Mouse (Mus musculus): ENCODE results near the gene Adgrl1. TPM values are rescaled to one million over a fixed set of nuclear protein-coding genes. Genes with fewer than 3 reads are reported as not detected.

The Adgrl1 gene
- polyA plus RNA-seq, 1 experiment from 2014 or later: 14.4 TPM

DNA sequence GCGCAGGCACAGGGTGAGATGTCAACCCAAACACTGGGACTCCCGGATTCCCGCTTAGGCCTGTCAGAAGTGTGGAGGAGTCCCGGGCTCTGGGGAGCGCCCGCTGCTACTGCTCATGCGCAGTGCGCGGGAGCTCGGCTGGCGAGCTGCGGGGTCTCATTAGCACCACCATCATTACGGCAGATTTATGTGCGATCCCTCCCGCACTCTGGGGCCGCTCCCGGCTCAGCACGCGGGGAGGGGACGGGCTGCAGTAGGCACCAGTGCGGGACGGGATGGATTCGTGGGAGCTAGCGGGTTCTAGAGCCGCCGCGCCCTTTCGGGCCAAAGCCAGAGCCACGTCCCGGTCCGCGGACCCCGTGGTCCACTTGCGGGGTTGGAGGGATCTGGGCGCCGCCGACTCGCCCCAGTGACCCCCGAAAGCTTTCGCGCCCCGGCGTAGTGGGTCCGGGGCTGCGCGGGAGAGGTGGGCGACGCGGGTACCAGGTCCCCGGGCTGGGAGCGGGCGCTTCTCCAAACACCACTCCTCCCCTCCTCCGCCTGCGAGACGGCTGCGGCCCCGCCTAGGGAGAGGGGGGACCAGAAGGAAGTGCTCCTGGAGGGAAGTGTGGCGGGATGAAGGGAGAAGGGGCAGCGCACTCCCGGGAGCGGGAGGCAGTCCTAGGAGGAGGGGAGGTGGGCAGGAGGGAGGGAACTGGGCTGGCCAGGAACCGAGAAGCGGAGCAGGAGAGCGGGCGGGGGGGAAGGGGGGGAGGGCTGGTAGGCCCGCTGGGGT, 24.8 kb upstream of the Adgrl1 start:
- H3K4me1 ChIP-seq (replicated peaks; ENCODE audit: insufficient read depth, low read length): peaks cover 11% of the 10 kb centered on the region
- no peak for TF ChIP-seq CTCF (IDR thresholded peaks at IDR 0.05; ENCODE audit: low read depth)
- no peaks in the 10 kb centered on the region for H3K36me3 ChIP-seq (ENCODE audit: insufficient read depth, low read length)
- H3K4me3 ChIP-seq (replicated peaks; ENCODE audit: low read depth, low read length): peak overlapping the region; percentile 74
- H3K9me3 ChIP-seq (replicated peaks; ENCODE audit: low read length): no peaks in the 10 kb centered on the region
- DNase-seq (ENCODE audit: low spot score) (peak; percentile 80), ATAC-seq (replicated peaks; ENCODE audit: low FRiP score, low read depth) (peak; percentile 66)
- no peaks in the 10 kb centered on the region for H3K27me3 ChIP-seq (ENCODE audit: insufficient read depth, low read length)
- WGBS: under 1% methylated on average over 56 of the region's 66 CpGs
- H3K4me2 ChIP-seq (ENCODE audit: low read length): peak overlapping the region; percentile 99
- H3K9ac ChIP-seq (ENCODE audit: low read depth, low read length): peak overlapping the region; percentile 62
- H3K27ac ChIP-seq: peak overlapping the region; percentile 5; the same call in 1 of the 2 replicates

DNA sequence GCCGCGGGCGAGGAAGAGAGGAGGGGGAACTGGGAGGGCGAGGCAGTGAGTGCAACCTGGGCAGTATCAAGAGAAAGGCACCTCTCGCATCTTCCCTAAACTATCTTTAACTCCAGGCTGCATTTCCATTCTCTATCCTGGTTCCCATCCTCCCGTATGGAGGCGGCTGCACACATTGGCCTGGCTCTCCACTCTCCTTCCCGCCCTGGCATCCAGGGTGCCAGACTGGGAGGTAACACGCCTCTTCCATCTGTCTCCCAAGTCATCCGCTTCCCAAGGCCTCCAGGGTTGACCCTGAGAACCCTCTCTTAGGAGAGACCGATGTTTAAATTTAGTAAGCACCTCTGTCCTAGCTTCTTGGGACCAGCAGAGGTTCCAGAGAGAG, 24.3 kb upstream of the Adgrl1 start:
- Histone ChIP-seq H3K9ac (ENCODE audit: low read depth, low read length) (peak overlapping the region; percentile 62; the same call in 1 of the 2 replicates), H3K36me3 (ENCODE audit: insufficient read depth, low read length) (no peaks in the 10 kb centered on the region), H3K4me3 (replicated peaks; ENCODE audit: low read depth, low read length) (peak overlapping the region; percentile 74), H3K4me2 (ENCODE audit: low read length) (peak overlapping the region; percentile 99), H3K27me3 (ENCODE audit: insufficient read depth, low read length) (no peaks in the 10 kb centered on the region), H3K4me1 (replicated peaks; ENCODE audit: insufficient read depth, low read length) (peaks cover 11% of the 10 kb centered on the region), H3K9me3 (replicated peaks; ENCODE audit: low read length) (no peaks in the 10 kb centered on the region), H3K27ac (no peak overlapping the region)
- no peak for TF ChIP-seq CTCF (IDR thresholded peaks at IDR 0.05; ENCODE audit: low read depth)
- 0% methylated on average over 6 of the region's 11 CpGs for WGBS
- ATAC-seq (replicated peaks; ENCODE audit: low FRiP score, low read depth) (peak; percentile 27; the same call in 1 of the 2 replicates), DNase-seq (ENCODE audit: low spot score) (no peak)

DNA sequence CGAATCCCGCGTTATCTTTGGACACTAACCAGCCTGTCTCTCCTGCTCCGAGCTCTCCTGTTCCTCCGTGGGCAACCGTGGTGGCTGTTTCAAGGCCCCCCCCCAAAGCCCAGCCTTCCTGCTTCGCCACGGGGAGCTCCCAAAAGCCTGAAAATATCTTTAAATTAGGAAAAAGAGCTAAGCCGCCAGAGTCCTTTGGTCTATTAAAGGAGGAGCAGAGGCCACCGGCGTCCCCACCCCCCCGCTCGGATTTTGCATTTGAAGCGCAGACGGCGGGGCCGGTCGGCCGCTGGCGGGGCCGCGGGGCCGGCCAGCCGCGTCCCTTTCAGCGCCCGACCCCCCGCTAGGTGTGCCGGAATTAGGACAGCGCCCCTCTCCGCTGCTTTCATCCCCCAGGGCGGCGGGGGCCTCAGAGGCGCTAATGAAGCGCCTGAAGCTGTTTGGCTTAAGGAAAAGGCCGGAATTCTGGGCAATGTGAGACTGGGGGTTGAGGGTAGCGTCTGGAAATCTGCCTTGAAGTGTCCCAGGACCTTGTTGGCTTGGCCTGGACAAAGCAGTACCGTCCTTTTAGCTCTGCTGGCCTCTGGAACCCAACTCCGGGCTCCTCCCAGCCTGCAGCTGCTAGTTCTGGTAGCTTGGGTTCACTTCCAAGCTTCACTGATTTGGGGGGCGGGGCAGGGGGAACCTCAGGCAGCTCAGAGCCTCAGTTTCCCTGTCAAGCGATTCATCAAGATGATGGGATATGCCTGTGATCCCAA, 23.6 kb upstream of the Adgrl1 start:
- Histone ChIP-seq H3K27me3 (ENCODE audit: insufficient read depth, low read length) (no peaks in the 10 kb centered on the region), H3K27ac (no peak overlapping the region), H3K9me3 (replicated peaks; ENCODE audit: low read length) (no peaks in the 10 kb centered on the region), H3K4me3 (replicated peaks; ENCODE audit: low read depth, low read length) (peak overlapping the region; percentile 74), H3K9ac (ENCODE audit: low read depth, low read length) (peak overlapping the region; percentile 62; the same call in 1 of the 2 replicates), H3K36me3 (ENCODE audit: insufficient read depth, low read length) (no peaks in the 10 kb centered on the region), H3K4me2 (ENCODE audit: low read length) (peak overlapping the region; percentile 99), H3K4me1 (replicated peaks; ENCODE audit: insufficient read depth, low read length) (peaks cover 11% of the 10 kb centered on the region)
- WGBS: 1% methylated on average over 41 of the region's 41 CpGs
- peak; percentile 30 for DNase-seq (ENCODE audit: low spot score)
- ATAC-seq (replicated peaks; ENCODE audit: low FRiP score, low read depth): no peak; the same call in 1 of the 2 replicates
- no peak for TF ChIP-seq CTCF (IDR thresholded peaks at IDR 0.05; ENCODE audit: low read depth)

DNA sequence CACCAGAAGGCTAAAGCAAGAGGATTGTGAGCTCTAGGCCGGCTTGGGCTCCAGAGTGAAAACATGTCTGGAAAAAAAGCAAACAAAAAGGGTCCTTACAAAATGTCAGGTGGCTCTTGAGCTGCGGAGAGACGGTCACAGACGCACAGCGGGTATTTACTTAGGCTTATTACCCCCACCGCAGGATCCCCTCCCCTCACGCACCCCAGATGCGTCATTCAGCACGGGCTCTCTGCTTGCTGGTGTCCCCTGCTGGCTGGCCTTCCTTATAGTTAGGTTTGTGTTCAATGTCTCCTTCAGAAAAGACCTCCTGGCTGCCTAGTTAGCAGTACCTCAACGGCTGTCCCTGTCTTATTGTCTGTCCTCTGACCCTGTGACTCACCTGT, 23.1 kb upstream of the Adgrl1 start:
- DNase-seq (ENCODE audit: low spot score) (no peak), ATAC-seq (replicated peaks; ENCODE audit: low FRiP score, low read depth) (no peak)
- TF ChIP-seq CTCF (IDR thresholded peaks at IDR 0.05; ENCODE audit: low read depth): peak; percentile 55
- Histone ChIP-seq H3K9me3 (replicated peaks; ENCODE audit: low read length) (no peaks in the 10 kb centered on the region), H3K36me3 (ENCODE audit: insufficient read depth, low read length) (no peaks in the 10 kb centered on the region), H3K9ac (ENCODE audit: low read depth, low read length) (no peak overlapping the region), H3K4me3 (replicated peaks; ENCODE audit: low read depth, low read length) (no peak overlapping the region), H3K4me2 (ENCODE audit: low read length) (peak overlapping the region; percentile 99; the same call in 1 of the 2 replicates), H3K27me3 (ENCODE audit: insufficient read depth, low read length) (no peaks in the 10 kb centered on the region), H3K4me1 (replicated peaks; ENCODE audit: insufficient read depth, low read length) (peaks cover 11% of the 10 kb centered on the region), H3K27ac (no peak overlapping the region)
- WGBS: 10% methylated on average over 10 of the region's 10 CpGs

DNA sequence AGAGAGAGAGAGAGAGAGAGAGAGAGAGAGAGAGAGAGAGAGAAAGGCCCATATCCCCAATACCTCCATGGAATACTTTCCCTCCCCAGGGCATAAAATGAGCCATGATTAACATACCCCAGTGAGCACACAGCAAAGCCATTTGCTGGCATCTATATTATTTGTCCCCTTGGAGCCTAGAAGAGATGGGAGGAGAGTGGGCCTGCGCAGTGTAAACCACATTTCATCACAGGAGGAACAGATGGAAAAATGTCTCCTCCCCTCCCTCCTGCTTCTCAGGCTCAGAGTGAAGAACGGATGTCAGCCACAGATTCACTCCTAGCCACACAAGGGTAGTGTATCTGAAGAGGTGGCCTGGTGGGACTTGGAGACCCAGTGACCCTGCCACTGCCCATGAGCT, 11.5 kb upstream of the Adgrl1 start:
- TF ChIP-seq CTCF (IDR thresholded peaks at IDR 0.05; ENCODE audit: low read depth): no peak
- Histone ChIP-seq H3K4me3 (replicated peaks; ENCODE audit: low read depth, low read length) (no peak overlapping the region), H3K27me3 (ENCODE audit: insufficient read depth, low read length) (no peaks in the 10 kb centered on the region), H3K4me2 (ENCODE audit: low read length) (no peak overlapping the region), H3K36me3 (ENCODE audit: insufficient read depth, low read length) (no peaks in the 10 kb centered on the region), H3K27ac (no peak overlapping the region), H3K9me3 (replicated peaks; ENCODE audit: low read length) (no peaks in the 10 kb centered on the region), H3K4me1 (replicated peaks; ENCODE audit: insufficient read depth, low read length) (no peaks in the 10 kb centered on the region), H3K9ac (ENCODE audit: low read depth, low read length) (no peak overlapping the region)
- WGBS: 54% methylated on average over 2 of the region's 2 CpGs
- ATAC-seq (replicated peaks; ENCODE audit: low FRiP score, low read depth) (no peak), DNase-seq (ENCODE audit: low spot score) (no peak)

DNA sequence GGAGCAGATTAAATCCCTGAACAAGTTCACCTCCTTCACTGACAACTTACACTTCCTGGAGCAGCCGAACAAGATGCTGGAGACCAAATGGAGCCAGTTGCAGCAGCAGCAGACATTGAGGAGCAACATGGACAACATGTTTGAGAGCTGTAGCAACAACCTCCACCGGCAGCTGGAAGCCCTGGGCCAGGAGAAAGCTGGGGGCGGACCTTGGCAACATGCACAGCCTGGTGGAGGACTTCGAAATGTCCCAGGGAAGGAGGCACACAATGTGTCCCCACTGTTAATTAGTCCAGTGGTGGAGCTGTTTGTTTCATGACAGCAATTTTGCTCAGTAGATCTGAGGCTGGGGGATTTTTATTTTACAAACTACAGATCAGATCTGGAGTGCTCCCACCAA, 7.8 kb upstream of the Adgrl1 start:
- DNase-seq (ENCODE audit: low spot score): peak; percentile 26
- Histone ChIP-seq H3K4me2 (ENCODE audit: low read length) (no peak overlapping the region), H3K9me3 (replicated peaks; ENCODE audit: low read length) (no peaks in the 10 kb centered on the region), H3K36me3 (ENCODE audit: insufficient read depth, low read length) (no peaks in the 10 kb centered on the region), H3K27ac (no peak overlapping the region), H3K27me3 (ENCODE audit: insufficient read depth, low read length) (no peaks in the 10 kb centered on the region; the same call in 1 of the 2 replicates), H3K9ac (ENCODE audit: low read depth, low read length) (no peak overlapping the region), H3K4me1 (replicated peaks; ENCODE audit: insufficient read depth, low read length) (no peaks in the 10 kb centered on the region), H3K4me3 (replicated peaks; ENCODE audit: low read depth, low read length) (no peak overlapping the region)
- peak; percentile 28; the same call in 1 of the 2 replicates for TF ChIP-seq CTCF (IDR thresholded peaks at IDR 0.05; ENCODE audit: low read depth)
- 42% methylated on average over 4 of the region's 4 CpGs for WGBS
- no peak for ATAC-seq (replicated peaks; ENCODE audit: low FRiP score, low read depth)

Measured in kidney, postnatal 0 days (tissue).